29 mouse cellular contexts compared by ENCODE assay signal in the genomic region with DNA sequence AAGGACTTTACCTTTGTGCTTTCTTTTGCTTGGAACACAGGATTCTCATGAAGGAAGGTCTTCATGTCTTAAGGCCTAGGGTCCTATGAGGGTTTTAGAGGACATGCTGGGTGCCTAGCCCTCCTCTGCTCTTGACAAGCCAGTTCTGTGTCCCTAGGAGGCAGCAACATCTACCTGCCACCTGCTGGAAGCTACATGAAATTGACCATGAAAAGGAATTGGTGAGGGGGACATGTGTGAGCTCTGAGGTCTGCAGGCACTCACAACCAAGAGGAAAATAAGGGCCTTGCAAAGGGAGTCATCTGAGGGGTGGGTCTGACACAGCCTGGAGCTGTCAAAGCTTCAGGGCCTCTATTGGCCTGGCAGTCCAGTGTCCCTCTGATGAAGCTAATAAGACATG. TPM values are rescaled to one million over a fixed set of nuclear protein-coding genes. Genes with fewer than 3 reads are reported as not detected.
DNase-seq lines count a peak whose midpoint lies in the region; ATAC-seq and TF ChIP-seq lines count a peak whose summit lies in the region.
"Had no signal": no experiment of that assay in that cellular context is flagged by ENCODE, and none has a peak within 500 bp of the region (broad histone marks: within the 10 kb centered on the region; RNA-seq: fewer than 3 reads in every experiment).

No protein-coding gene starts in this region.

- H3K4me1 ChIP-seq in heart, embryonic 12.5 days (replicated peaks), result peaks cover 29% of the 10 kb centered on the region
- no peaks in the 10 kb centered on the region for H3K4me1 ChIP-seq in heart, embryonic 11.5 days (ENCODE audit: control insufficient read depth, insufficient read depth, low read length)
- H3K4me1 ChIP-seq: embryonic facial prominence, embryonic 12.5 days; liver, embryonic 13.5 days; midbrain, embryonic 12.5 days; neural tube, embryonic 13.5 days had no signal

- no peak overlapping the region for H3K4me2 ChIP-seq in heart, embryonic 12.5 days
- H3K4me2 ChIP-seq in heart, embryonic 11.5 days, result no peak overlapping the region
- H3K4me2 ChIP-seq: embryonic facial prominence, embryonic 12.5 days; heart, embryonic 15.5 days; hindbrain, embryonic 14.5 days; liver, embryonic 13.5 days; midbrain, embryonic 12.5 days; neural tube, embryonic 13.5 days had no signal

- no peak overlapping the region for H3K4me3 ChIP-seq in heart, embryonic 12.5 days
- no peak overlapping the region for H3K4me3 ChIP-seq in heart, embryonic 11.5 days (ENCODE audit: low read depth, low read length)
- H3K4me3 ChIP-seq in left cerebral cortex, adult 2 months, result no peak overlapping the region
- H3K4me3 ChIP-seq: embryonic facial prominence, embryonic 12.5 days; heart, embryonic 15.5 days; liver, embryonic 13.5 days; midbrain, embryonic 12.5 days; neural tube, embryonic 13.5 days had no signal

- peak overlapping the region; percentile 10; the same call in 1 of the 2 replicates for H3K9ac ChIP-seq in heart, embryonic 12.5 days
- no peak overlapping the region for H3K9ac ChIP-seq in heart, embryonic 11.5 days (ENCODE audit: low read depth, low read length)
- H3K9ac ChIP-seq: embryonic facial prominence, embryonic 12.5 days; heart, embryonic 15.5 days; hindbrain, embryonic 14.5 days; liver, embryonic 13.5 days; midbrain, embryonic 12.5 days; neural tube, embryonic 13.5 days had no signal

- no peaks in the 10 kb centered on the region for H3K27me3 ChIP-seq in heart, embryonic 12.5 days (replicated peaks)
- no peaks in the 10 kb centered on the region for H3K27me3 ChIP-seq in heart, embryonic 11.5 days (ENCODE audit: control insufficient read depth, insufficient read depth, low read length)
- H3K27me3 ChIP-seq: heart, embryonic 15.5 days; neural tube, embryonic 13.5 days had no signal

- intact Hi-C loops in left cerebral cortex, adult 2 months (cut with DNase I), result no loop called here
- intact Hi-C loops in left cerebral cortex, postnatal 36 days (cut with DNase I), result no loop called here

- no peaks in the 10 kb centered on the region for H3K36me3 ChIP-seq in heart, embryonic 12.5 days
- no peaks in the 10 kb centered on the region for H3K36me3 ChIP-seq in heart, embryonic 11.5 days (ENCODE audit: control insufficient read depth, insufficient read depth, low read length)
- H3K36me3 ChIP-seq: embryonic facial prominence, embryonic 12.5 days; heart, embryonic 15.5 days; liver, embryonic 13.5 days; midbrain, embryonic 12.5 days; neural tube, embryonic 13.5 days had no signal

- no peak for DNase-seq in left cerebral cortex, adult 2 months (ENCODE audit: extremely low spot score in 1 of 2, low spot score in 2 of 2)
- DNase-seq in left cerebral cortex, postnatal 36 days (ENCODE audit: low spot score in 2 of 2), result no peak
- DNase-seq in ES-CJ7 (ENCODE audit: low read depth, low spot score), result peak; percentile 12
- DNase-seq in right cerebral cortex, postnatal 10 days (ENCODE audit: low spot score in 2 of 2), result no peak
- DNase-seq: adrenal gland, postnatal 10 days; B cell, adult 2 months; cerebellum, adult 9-11 months; gastrocnemius, postnatal 36 days; kidney, adult 11 months; liver, embryonic 13.5 days; right cerebral cortex, adult 18-20 months; thymus, postnatal 4 days had no signal

- TF ChIP-seq CTCF in left cerebral cortex, adult 2 months (IDR thresholded peaks at IDR 0.05), result peak; percentile 6

- no peaks in the 10 kb centered on the region for H3K9me3 ChIP-seq in heart, embryonic 12.5 days (replicated peaks)
- no peaks in the 10 kb centered on the region for H3K9me3 ChIP-seq in heart, embryonic 11.5 days (replicated peaks; ENCODE audit: control insufficient read depth, low read length)
- H3K9me3 ChIP-seq: embryonic facial prominence, embryonic 12.5 days; heart, embryonic 15.5 days; liver, embryonic 13.5 days; midbrain, embryonic 12.5 days; neural tube, embryonic 13.5 days had no signal

- no peak overlapping the region for H3K27ac ChIP-seq in heart, embryonic 12.5 days (ENCODE audit: poor library complexity, severe bottlenecking)
- no peak overlapping the region for H3K27ac ChIP-seq in heart, embryonic 11.5 days (ENCODE audit: low read depth, low read length)
- no peak overlapping the region for H3K27ac ChIP-seq in left cerebral cortex, adult 2 months
- H3K27ac ChIP-seq: embryonic facial prominence, embryonic 12.5 days; heart, embryonic 15.5 days; hindbrain, embryonic 14.5 days; liver, embryonic 13.5 days; midbrain, embryonic 12.5 days; neural tube, embryonic 13.5 days had no signal

- ATAC-seq in heart, embryonic 12.5 days (ENCODE audit: insufficient number of reproducible peaks, low FRiP score), result no peak
- no peak for ATAC-seq in heart, embryonic 11.5 days (replicated peaks; ENCODE audit: insufficient number of reproducible peaks, low FRiP score, low TSS enrichment)
- ATAC-seq in erythroblast, adult 5-6 weeks (replicated peaks; ENCODE audit: low FRiP score, poor library complexity, severe bottlenecking), result 0 out of 2 replicates have a peak, but pooled peaks have one; percentile 26
- ATAC-seq: activated CD4-positive, CD25-positive, alpha-beta regulatory T cell, adult 4 months; forebrain, embryonic 14.5 days had no signal

RNA-seq across cellular contexts. Expression of a gene that starts 1.5 kb away (rescaled TPM):
- polyA plus RNA-seq in heart, embryonic 12.5 days (2016; fragmentation: Nextera tagmentation; extraction: Ambion mirVana), result not detected in 2 replicates
- not detected in 2 replicates for polyA plus RNA-seq in heart, embryonic 11.5 days (2014; fragmentation: Nextera tagmentation; extraction: Ambion mirVana)
- not detected for total RNA-seq in left cerebral cortex, adult 2 months (2021)
- total RNA-seq in left cerebral cortex, postnatal 36 days (2021), result not detected
- total RNA-seq in erythroblast, adult 5-6 weeks (2015; ENCODE audit: low replicate concordance), result not detected in 2 replicates
- not detected in 2 replicates for total RNA-seq in erythroblast, adult 5-6 weeks (2017; ENCODE audit: low replicate concordance)
- total RNA-seq: adrenal gland, postnatal 10 days; gastrocnemius, postnatal 36 days; layer of hippocampus, adult 8-10 months; left cerebral cortex, adult 18-20 months had no signal
- polyA plus RNA-seq: activated CD4-positive, CD25-positive, alpha-beta regulatory T cell, adult 4 months; cortical plate, adult 2 months; embryonic facial prominence, embryonic 12.5 days; forebrain, embryonic 14.5 days; heart, embryonic 15.5 days; hindbrain, embryonic 14.5 days; kidney, embryonic 16.5 days; limb, embryonic 11.5 days; liver, embryonic 13.5 days; lung, embryonic 16.5 days; midbrain, embryonic 12.5 days; neural tube, embryonic 13.5 days; small intestine, adult 2 months had no signal

RNA-seq across cellular contexts. Expression of a gene that starts 7.9 kb away (rescaled TPM):
- polyA plus RNA-seq in heart, embryonic 12.5 days (2016; fragmentation: Nextera tagmentation; extraction: Ambion mirVana), result not detected in 2 replicates
- polyA plus RNA-seq in heart, embryonic 11.5 days (2014; fragmentation: Nextera tagmentation; extraction: Ambion mirVana), result 0.26 TPM in 1 of 2 replicates, not detected in the other
- total RNA-seq in left cerebral cortex, adult 2 months (2021), result not detected
- total RNA-seq in left cerebral cortex, postnatal 36 days (2021), result not detected
- not detected in 2 replicates for total RNA-seq in erythroblast, adult 5-6 weeks (2015; ENCODE audit: low replicate concordance)
- total RNA-seq in erythroblast, adult 5-6 weeks (2017; ENCODE audit: low replicate concordance), result not detected in 2 replicates
- total RNA-seq: adrenal gland, postnatal 10 days; gastrocnemius, postnatal 36 days; layer of hippocampus, adult 8-10 months; left cerebral cortex, adult 18-20 months had no signal
- polyA plus RNA-seq: activated CD4-positive, CD25-positive, alpha-beta regulatory T cell, adult 4 months; cortical plate, adult 2 months; embryonic facial prominence, embryonic 12.5 days; forebrain, embryonic 14.5 days; heart, embryonic 15.5 days; hindbrain, embryonic 14.5 days; kidney, embryonic 16.5 days; limb, embryonic 11.5 days; liver, embryonic 13.5 days; lung, embryonic 16.5 days; midbrain, embryonic 12.5 days; neural tube, embryonic 13.5 days; small intestine, adult 2 months had no signal

RNA-seq across cellular contexts. Expression of a gene that starts 21.3 kb away (rescaled TPM):
- polyA plus RNA-seq in heart, embryonic 12.5 days (2016; fragmentation: Nextera tagmentation; extraction: Ambion mirVana), result not detected in 2 replicates
- polyA plus RNA-seq in heart, embryonic 11.5 days (2014; fragmentation: Nextera tagmentation; extraction: Ambion mirVana), result not detected in 2 replicates
- total RNA-seq in left cerebral cortex, adult 2 months (2021), result not detected
- total RNA-seq in left cerebral cortex, postnatal 36 days (2021), result not detected
- total RNA-seq in erythroblast, adult 5-6 weeks (2015; ENCODE audit: low replicate concordance), result not detected in 2 replicates
- total RNA-seq in erythroblast, adult 5-6 weeks (2017; ENCODE audit: low replicate concordance), result not detected in 2 replicates
- total RNA-seq: adrenal gland, postnatal 10 days; gastrocnemius, postnatal 36 days; layer of hippocampus, adult 8-10 months; left cerebral cortex, adult 18-20 months had no signal
- polyA plus RNA-seq: activated CD4-positive, CD25-positive, alpha-beta regulatory T cell, adult 4 months; cortical plate, adult 2 months; embryonic facial prominence, embryonic 12.5 days; forebrain, embryonic 14.5 days; heart, embryonic 15.5 days; hindbrain, embryonic 14.5 days; kidney, embryonic 16.5 days; limb, embryonic 11.5 days; liver, embryonic 13.5 days; lung, embryonic 16.5 days; midbrain, embryonic 12.5 days; neural tube, embryonic 13.5 days; small intestine, adult 2 months had no signal

RNA-seq across cellular contexts. Expression of a gene that starts 37.3 kb away (rescaled TPM):
- not detected in 2 replicates for polyA plus RNA-seq in heart, embryonic 12.5 days (2016; fragmentation: Nextera tagmentation; extraction: Ambion mirVana)
- not detected in 2 replicates for polyA plus RNA-seq in heart, embryonic 11.5 days (2014; fragmentation: Nextera tagmentation; extraction: Ambion mirVana)
- not detected for total RNA-seq in left cerebral cortex, adult 2 months (2021)
- total RNA-seq in left cerebral cortex, postnatal 36 days (2021), result not detected
- total RNA-seq in erythroblast, adult 5-6 weeks (2015; ENCODE audit: low replicate concordance), result not detected in 2 replicates
- total RNA-seq in erythroblast, adult 5-6 weeks (2017; ENCODE audit: low replicate concordance), result not detected in 2 replicates
- total RNA-seq: adrenal gland, postnatal 10 days; gastrocnemius, postnatal 36 days; layer of hippocampus, adult 8-10 months; left cerebral cortex, adult 18-20 months had no signal
- polyA plus RNA-seq: activated CD4-positive, CD25-positive, alpha-beta regulatory T cell, adult 4 months; cortical plate, adult 2 months; embryonic facial prominence, embryonic 12.5 days; forebrain, embryonic 14.5 days; heart, embryonic 15.5 days; hindbrain, embryonic 14.5 days; kidney, embryonic 16.5 days; limb, embryonic 11.5 days; liver, embryonic 13.5 days; lung, embryonic 16.5 days; midbrain, embryonic 12.5 days; neural tube, embryonic 13.5 days; small intestine, adult 2 months had no signal

RNA-seq across cellular contexts. Expression of a gene that starts 54.5 kb away (rescaled TPM):
- polyA plus RNA-seq in heart, embryonic 12.5 days (2016; fragmentation: Nextera tagmentation; extraction: Ambion mirVana), result not detected in 2 replicates
- not detected in 2 replicates for polyA plus RNA-seq in heart, embryonic 11.5 days (2014; fragmentation: Nextera tagmentation; extraction: Ambion mirVana)
- total RNA-seq in left cerebral cortex, adult 2 months (2021), result not detected
- not detected for total RNA-seq in left cerebral cortex, postnatal 36 days (2021)
- not detected in 2 replicates for total RNA-seq in erythroblast, adult 5-6 weeks (2015; ENCODE audit: low replicate concordance)
- total RNA-seq in erythroblast, adult 5-6 weeks (2017; ENCODE audit: low replicate concordance), result not detected in 2 replicates
- total RNA-seq: adrenal gland, postnatal 10 days; gastrocnemius, postnatal 36 days; layer of hippocampus, adult 8-10 months; left cerebral cortex, adult 18-20 months had no signal
- polyA plus RNA-seq: activated CD4-positive, CD25-positive, alpha-beta regulatory T cell, adult 4 months; cortical plate, adult 2 months; embryonic facial prominence, embryonic 12.5 days; forebrain, embryonic 14.5 days; heart, embryonic 15.5 days; hindbrain, embryonic 14.5 days; kidney, embryonic 16.5 days; limb, embryonic 11.5 days; liver, embryonic 13.5 days; lung, embryonic 16.5 days; midbrain, embryonic 12.5 days; neural tube, embryonic 13.5 days; small intestine, adult 2 months had no signal
